Mouse (Mus musculus): Measurements from ENCODE around the gene Zfr2. TPM values are rescaled to one million over a fixed set of nuclear protein-coding genes. Genes with fewer than 3 reads are reported as not detected.

Zfr2 gene
- total RNA-seq, 2 experiments from 2014 or later = not detected

GRCm38 (mm10) chr10:81299585-81300351 is 66.8 kb downstream of the Zfr2 start:
- ATAC-seq (replicated peaks; ENCODE audit: low FRiP score, poor library complexity, severe bottlenecking) = no peak

GRCm38 (mm10) chr10:81300352-81300907 is 67.5 kb downstream of the Zfr2 start:
- no peak for ATAC-seq (replicated peaks; ENCODE audit: low FRiP score, poor library complexity, severe bottlenecking)

GRCm38 (mm10) chr10:81301321-81301720 is 68.4 kb downstream of the Zfr2 start:
- ATAC-seq (replicated peaks; ENCODE audit: low FRiP score, poor library complexity, severe bottlenecking) = no peak

Other genes with a start within 250 kb of the Zfr2 start
Only the 30 nearest of the 32 such genes appear.
- not detected in 2 replicates for gene Gng7, start 218.2 kb upstream of the Zfr2 start, total RNA-seq (2015; ENCODE audit: low replicate concordance)
- gene Gng7, start 218.2 kb upstream of the Zfr2 start, total RNA-seq (2017; ENCODE audit: low replicate concordance) = 0.38 and 0.90 TPM in 2 replicates
- not detected in 2 replicates for gene Diras1, start 207.5 kb upstream of the Zfr2 start, total RNA-seq (2015; ENCODE audit: low replicate concordance)
- not detected in 2 replicates for gene Diras1, start 207.5 kb upstream of the Zfr2 start, total RNA-seq (2017; ENCODE audit: low replicate concordance)
- gene Slc39a3, start 195.7 kb upstream of the Zfr2 start, total RNA-seq (2015; ENCODE audit: low replicate concordance) = 4.3 and 7.1 TPM in 2 replicates
- gene Slc39a3, start 195.7 kb upstream of the Zfr2 start, total RNA-seq (2017; ENCODE audit: low replicate concordance) = 1.2 and 4.2 TPM in 2 replicates
- 13.0 and 22.2 TPM in 2 replicates for gene Sgta, start 173.0 kb upstream of the Zfr2 start, total RNA-seq (2015; ENCODE audit: low replicate concordance)
- gene Sgta, start 173.0 kb upstream of the Zfr2 start, total RNA-seq (2017; ENCODE audit: low replicate concordance) = 13.8 and 16.6 TPM in 2 replicates
- gene Thop1, start 163.1 kb upstream of the Zfr2 start, total RNA-seq (2015; ENCODE audit: low replicate concordance) = 2.9 and 4.3 TPM in 2 replicates
- gene Thop1, start 163.1 kb upstream of the Zfr2 start, total RNA-seq (2017; ENCODE audit: low replicate concordance) = 3.2 and 22.8 TPM in 2 replicates
- gene Creb3l3, start 134.3 kb upstream of the Zfr2 start, total RNA-seq (2015; ENCODE audit: low replicate concordance) = not detected in 2 replicates
- not detected in 2 replicates for gene Creb3l3, start 134.3 kb upstream of the Zfr2 start, total RNA-seq (2017; ENCODE audit: low replicate concordance)
- gene Map2k2, start 127.2 kb upstream of the Zfr2 start, total RNA-seq (2015; ENCODE audit: low replicate concordance) = 36.4 and 39.4 TPM in 2 replicates
- gene Map2k2, start 127.2 kb upstream of the Zfr2 start, total RNA-seq (2017; ENCODE audit: low replicate concordance) = 54.0 and 71.5 TPM in 2 replicates
- gene Zbtb7a, start 97.9 kb upstream of the Zfr2 start, total RNA-seq (2015; ENCODE audit: low replicate concordance) = 31.7 and 33.1 TPM in 2 replicates
- 23.1 and 33.2 TPM in 2 replicates for gene Zbtb7a, start 97.9 kb upstream of the Zfr2 start, total RNA-seq (2017; ENCODE audit: low replicate concordance)
- 24.1 and 27.2 TPM in 2 replicates for gene Pias4, start 65.2 kb upstream of the Zfr2 start, total RNA-seq (2015; ENCODE audit: low replicate concordance)
- gene Pias4, start 65.2 kb upstream of the Zfr2 start, total RNA-seq (2017; ENCODE audit: low replicate concordance) = 15.3 and 46.0 TPM in 2 replicates
- gene Eef2, start 56.5 kb upstream of the Zfr2 start, total RNA-seq (2015; ENCODE audit: low replicate concordance) = 267 and 296 TPM in 2 replicates
- gene Eef2, start 56.5 kb upstream of the Zfr2 start, total RNA-seq (2017; ENCODE audit: low replicate concordance) = 399 and 622 TPM in 2 replicates
- 5.0 and 5.4 TPM in 2 replicates for gene Dapk3, start 50.1 kb upstream of the Zfr2 start, total RNA-seq (2015; ENCODE audit: low replicate concordance)
- 6.4 and 9.4 TPM in 2 replicates for gene Dapk3, start 50.1 kb upstream of the Zfr2 start, total RNA-seq (2017; ENCODE audit: low replicate concordance)
- gene 4930442H23Rik, start 49.3 kb upstream of the Zfr2 start, total RNA-seq (2015; ENCODE audit: low replicate concordance) = not detected in 2 replicates
- gene 4930442H23Rik, start 49.3 kb upstream of the Zfr2 start, total RNA-seq (2017; ENCODE audit: low replicate concordance) = not detected in 2 replicates
- not detected in 2 replicates for gene Nmrk2, start 31.1 kb upstream of the Zfr2 start, total RNA-seq (2015; ENCODE audit: low replicate concordance)
- gene Nmrk2, start 31.1 kb upstream of the Zfr2 start, total RNA-seq (2017; ENCODE audit: low replicate concordance) = not detected in 2 replicates
- gene Atcay, start 2.3 kb upstream of the Zfr2 start, total RNA-seq (2015; ENCODE audit: low replicate concordance) = not detected in 2 replicates
- gene Atcay, start 2.3 kb upstream of the Zfr2 start, total RNA-seq (2017; ENCODE audit: low replicate concordance) = 8.3 TPM in 1 of 2 replicates, not detected in the other
- 1.7 and 2.2 TPM in 2 replicates for gene Matk, start 19.8 kb downstream of the Zfr2 start, total RNA-seq (2015; ENCODE audit: low replicate concordance)
- 1.5 and 1.7 TPM in 2 replicates for gene Matk, start 19.8 kb downstream of the Zfr2 start, total RNA-seq (2017; ENCODE audit: low replicate concordance)
- gene Mrpl54, start 33.8 kb downstream of the Zfr2 start, total RNA-seq (2015; ENCODE audit: low replicate concordance) = 35.2 and 37.5 TPM in 2 replicates
- 20.0 and 23.0 TPM in 2 replicates for gene Mrpl54, start 33.8 kb downstream of the Zfr2 start, total RNA-seq (2017; ENCODE audit: low replicate concordance)
- gene Apba3, start 33.8 kb downstream of the Zfr2 start, total RNA-seq (2015; ENCODE audit: low replicate concordance) = not detected in 2 replicates
- 14.0 TPM in 1 of 2 replicates, not detected in the other for gene Apba3, start 33.8 kb downstream of the Zfr2 start, total RNA-seq (2017; ENCODE audit: low replicate concordance)
- gene Tjp3, start 58.4 kb downstream of the Zfr2 start, total RNA-seq (2015; ENCODE audit: low replicate concordance) = 3.2 TPM in 1 of 2 replicates, not detected in the other
- gene Tjp3, start 58.4 kb downstream of the Zfr2 start, total RNA-seq (2017; ENCODE audit: low replicate concordance) = 0.23 TPM in 1 of 2 replicates, not detected in the other
- 13.0 and 15.1 TPM in 2 replicates for gene Pip5k1c, start 59.8 kb downstream of the Zfr2 start, total RNA-seq (2015; ENCODE audit: low replicate concordance)
- 9.9 and 14.7 TPM in 2 replicates for gene Pip5k1c, start 59.8 kb downstream of the Zfr2 start, total RNA-seq (2017; ENCODE audit: low replicate concordance)
- 8.3 and 10.5 TPM in 2 replicates for gene Cactin, start 87.9 kb downstream of the Zfr2 start, total RNA-seq (2015; ENCODE audit: low replicate concordance)
- gene Cactin, start 87.9 kb downstream of the Zfr2 start, total RNA-seq (2017; ENCODE audit: low replicate concordance) = 24.7 and 47.1 TPM in 2 replicates
- gene Tbxa2r, start 95.6 kb downstream of the Zfr2 start, total RNA-seq (2015; ENCODE audit: low replicate concordance) = not detected in 2 replicates
- 0.90 TPM in 1 of 2 replicates, not detected in the other for gene Tbxa2r, start 95.6 kb downstream of the Zfr2 start, total RNA-seq (2017; ENCODE audit: low replicate concordance)
- not detected in 2 replicates for gene Gipc3, start 110.1 kb downstream of the Zfr2 start, total RNA-seq (2015; ENCODE audit: low replicate concordance)
- not detected in 2 replicates for gene Gipc3, start 110.1 kb downstream of the Zfr2 start, total RNA-seq (2017; ENCODE audit: low replicate concordance)
- gene Hmg20b, start 117.3 kb downstream of the Zfr2 start, total RNA-seq (2015; ENCODE audit: low replicate concordance) = 49.9 and 58.7 TPM in 2 replicates
- gene Hmg20b, start 117.3 kb downstream of the Zfr2 start, total RNA-seq (2017; ENCODE audit: low replicate concordance) = 18.1 and 24.4 TPM in 2 replicates
- gene Mfsd12, start 124.3 kb downstream of the Zfr2 start, total RNA-seq (2015; ENCODE audit: low replicate concordance) = 15.9 and 18.7 TPM in 2 replicates
- gene Mfsd12, start 124.3 kb downstream of the Zfr2 start, total RNA-seq (2017; ENCODE audit: low replicate concordance) = 29.7 and 33.0 TPM in 2 replicates
- gene 4930404N11Rik, start 132.7 kb downstream of the Zfr2 start, total RNA-seq (2015; ENCODE audit: low replicate concordance) = 5.4 and 15.1 TPM in 2 replicates
- 12.3 and 14.8 TPM in 2 replicates for gene 4930404N11Rik, start 132.7 kb downstream of the Zfr2 start, total RNA-seq (2017; ENCODE audit: low replicate concordance)
- 235 and 246 TPM in 2 replicates for gene Fzr1, start 145.4 kb downstream of the Zfr2 start, total RNA-seq (2015; ENCODE audit: low replicate concordance)
- gene Fzr1, start 145.4 kb downstream of the Zfr2 start, total RNA-seq (2017; ENCODE audit: low replicate concordance) = 247 and 266 TPM in 2 replicates
- 8.8 TPM in 1 of 2 replicates, not detected in the other for gene Dohh, start 151.3 kb downstream of the Zfr2 start, total RNA-seq (2015; ENCODE audit: low replicate concordance)
- 4.0 and 17.2 TPM in 2 replicates for gene Dohh, start 151.3 kb downstream of the Zfr2 start, total RNA-seq (2017; ENCODE audit: low replicate concordance)
- 2.1 and 4.3 TPM in 2 replicates for gene Gm48551, start 151.3 kb downstream of the Zfr2 start, total RNA-seq (2015; ENCODE audit: low replicate concordance)
- not detected in 2 replicates for gene Gm48551, start 151.3 kb downstream of the Zfr2 start, total RNA-seq (2017; ENCODE audit: low replicate concordance)
- gene Gm48552, start 155.8 kb downstream of the Zfr2 start, total RNA-seq (2015; ENCODE audit: low replicate concordance) = not detected in 2 replicates
- gene Gm48552, start 155.8 kb downstream of the Zfr2 start, total RNA-seq (2017; ENCODE audit: low replicate concordance) = not detected in 2 replicates
- gene Smim24, start 159.9 kb downstream of the Zfr2 start, total RNA-seq (2015; ENCODE audit: low replicate concordance) = 5.4 and 7.5 TPM in 2 replicates
- 4.2 TPM in 1 of 2 replicates, not detected in the other for gene Smim24, start 159.9 kb downstream of the Zfr2 start, total RNA-seq (2017; ENCODE audit: low replicate concordance)